Mouse (Mus musculus) adrenal gland, postnatal 0 days (tissue): ENCODE measurements around the gene Mup3. TPM values are rescaled to one million over a fixed set of nuclear protein-coding genes. Genes with fewer than 3 reads are reported as not detected.

Experiments
- polyA plus RNA-seq: library from polyadenylated mRNA; unstranded; fragments of >200 nt; fragmentation: Nextera tagmentation; extraction: Ambion mirVana; gene quantifications from 2 replicates; pipeline ENCODE4 v1.2.1, GENCODE M21; 2015

Mup3 gene
- polyA plus RNA-seq = not detected in 2 replicates

DNA sequence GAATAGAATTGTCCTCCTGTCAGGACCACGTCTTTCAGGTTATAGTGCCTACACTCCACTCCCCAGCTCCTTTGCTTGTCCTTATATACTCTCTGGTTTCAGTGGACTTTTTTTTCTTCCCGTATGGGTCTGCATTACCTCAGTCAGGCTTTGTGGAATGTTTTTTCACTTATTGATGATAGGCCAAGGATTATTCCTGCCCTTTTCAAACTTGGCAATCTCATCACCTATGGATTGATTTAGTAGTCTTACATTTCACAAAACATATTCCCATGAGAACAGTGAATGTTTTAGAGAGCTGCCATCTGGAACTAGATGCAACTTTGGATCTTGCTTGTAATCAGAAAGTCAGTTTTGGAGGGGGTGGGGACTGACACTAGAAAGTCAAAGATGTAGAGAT lies at the start of gene Mup3:
Mup3 (minus strand) TSS at position 102 of the 400 bp plus-strand sequence.

GRCm38 (mm10) chr4:62054058-62054457 lies 33.1 kb downstream of the Mup3 start, which contains the start of gene Mup20:
Gene Mup20, minus strand, starts transcription at chr4:62054158.

Other genes starting within 250 kb of the Mup3 start
- gene Mup20, start 33.2 kb downstream of the Mup3 start, polyA plus RNA-seq = not detected in 2 replicates
- gene Mup21, start 63.5 kb upstream of the Mup3 start, polyA plus RNA-seq = not detected in 2 replicates
- 7.8 and 8.7 TPM in 2 replicates for gene Zfp37, start 143.7 kb upstream of the Mup3 start, polyA plus RNA-seq
- 52.7 and 61.7 TPM in 2 replicates for gene Slc31a2, start 175.2 kb upstream of the Mup3 start, polyA plus RNA-seq